Mouse (Mus musculus) Patski (cell line): ENCODE results near the gene Nr4a1. TPM values are rescaled to one million over a fixed set of nuclear protein-coding genes. Genes with fewer than 3 reads are reported as not detected.

ENCODE experiments used
- ATAC-seq: fragments of 100-300 bp; one replicate; pipeline ENCODE4 v1.8.0; 2021
- CTCF ChIA-PET: fragments of 350-600 bp; sonication (Branson Sonifier 250); formaldehyde crosslinking; loops from one replicate; lab custom pipeline; 2022; ENCODE audit warnings: inconsistent platforms; lab: Charles Lee
- POLR2A ChIA-PET: fragments of 350-600 bp; sonication (Branson Sonifier 250); formaldehyde crosslinking; loops from one replicate; lab custom pipeline; 2022; ENCODE audit warnings: antibody characterized with exemption, inconsistent platforms; lab: Charles Lee
- DNase-seq: peaks from one replicate; pipeline ENCODE4 v3.0.0-alpha.2; 2011; ENCODE audit warnings: low read depth, low spot score
- H3K27me3 ChIP-seq: fragments of 371-371 bp; one replicate; pipeline ENCODE4 v1.5.1; 2021
- CTCF ChIP-seq: fragments of 100-300 bp; IDR thresholded peaks from one replicate; pipeline ENCODE4 v1.5.1; 2021
- in situ Hi-C: fragments of 300-500 bp; cut with MboI; formaldehyde crosslinking; loops from 3 replicates; pipeline ENCODE4 v1.11.1; 2018; ENCODE audit warnings: low pct_unique_long_range_greater_than_20kb, mixed read lengths
- polyA plus RNA-seq: library from polyadenylated mRNA; unstranded; gene quantifications from one replicate; pipeline ENCODE4 v1.2.3, GENCODE M21; 2021

Nr4a1 gene
- polyA plus RNA-seq, 1 experiment from 2014 or later: 2.2 TPM

GRCm38 (mm10) chr15:101294028-101294894, 40.2 kb downstream of the Nr4a1 start:
- DNase-seq (no peak), ATAC-seq (no peak)
- POLR2A ChIA-PET: interaction anchor here (1.3 kb wide), 1 partner anchor 11 kb away, joined by 3 read pairs; the partner anchor contains the start of gene Atg101
- H3K27me3 ChIP-seq: no peaks in the 10 kb centered on the region
- TF ChIP-seq CTCF: no peak
- in situ Hi-C loops: no loop called here
- CTCF ChIA-PET: interaction anchor here (1.0 to 1.2 kb wide), 3 partner anchors 10 to 22 kb away, joined by 3 to 5 read pairs (median 3); partner anchors contain the start of gene Atg101

DNA sequence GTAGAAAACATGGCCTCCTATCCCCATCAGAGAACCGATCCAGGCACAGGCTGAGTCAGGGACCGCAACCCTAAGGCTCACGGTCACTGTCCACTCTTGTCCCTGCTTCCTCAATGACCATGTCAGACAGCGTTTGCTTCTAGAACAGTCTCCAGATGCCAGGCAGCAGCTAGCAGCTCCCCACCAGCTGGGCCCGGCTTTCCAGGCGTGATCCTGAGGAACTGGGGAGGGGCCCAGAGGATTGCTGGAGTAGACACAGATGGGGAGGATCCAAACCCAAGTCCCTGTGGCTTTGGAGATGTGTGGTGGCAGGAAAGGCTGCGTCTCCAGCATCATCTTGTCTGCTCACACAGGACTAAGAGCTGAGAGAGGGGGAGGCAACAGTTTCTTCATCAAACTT, 41.0 kb downstream of the Nr4a1 start:
- in situ Hi-C loops: no loop called here
- TF ChIP-seq CTCF: no peak
- H3K27me3 ChIP-seq: no peaks in the 10 kb centered on the region
- no peak for ATAC-seq
- ChIA-PET POLR2A (no interaction called here), CTCF (interaction anchor here (1.2 kb wide), 1 partner anchor 21 kb away, joined by 5 read pairs; no protein-coding TSS in a partner anchor)
- no peak for DNase-seq

DNA sequence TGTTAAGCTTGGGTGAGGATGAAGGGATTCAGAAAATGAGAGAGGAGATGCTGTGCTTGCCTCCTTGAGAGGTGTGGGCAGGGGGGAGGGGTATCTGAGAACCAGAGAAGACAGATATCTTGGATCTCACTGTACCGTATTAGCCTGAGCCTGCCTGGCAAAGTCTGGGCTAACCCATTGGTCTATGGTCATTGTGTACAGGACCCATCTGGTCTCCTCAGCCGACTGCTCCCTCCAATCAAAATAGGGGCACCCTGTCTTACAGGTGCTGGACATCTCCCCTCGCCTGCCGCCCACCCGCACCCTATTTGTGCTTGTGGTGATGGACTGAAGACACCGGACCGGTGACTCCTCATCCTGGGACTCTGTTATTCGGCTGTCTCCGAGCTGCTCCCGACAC, 41.5 kb downstream of the Nr4a1 start:
- H3K27me3 ChIP-seq: no peaks in the 10 kb centered on the region
- in situ Hi-C loops: no loop called here
- no peak for TF ChIP-seq CTCF
- DNase-seq: no peak
- POLR2A ChIA-PET: no interaction called here
- CTCF ChIA-PET: interaction anchor here (1.1 to 1.2 kb wide), 2 partner anchors 12 to 20 kb away, joined by 3 to 5 read pairs; no protein-coding TSS in a partner anchor
- no peak for ATAC-seq

- H3K27me3 ChIP-seq: no peaks in the 10 kb centered on the region
- POLR2A ChIA-PET: no interaction called here
- CTCF ChIA-PET: interaction anchor here (1.1 kb wide), 1 partner anchor 13 kb away, joined by 3 read pairs; no protein-coding TSS in a partner anchor
- DNase-seq: no peak
- TF ChIP-seq CTCF: no peak
- in situ Hi-C loops: no loop called here
- no peak for ATAC-seq
Measured at GRCm38 (mm10) chr15:101296091-101296490, 42.0 kb downstream of the Nr4a1 start.

GRCm38 (mm10) chr15:101297988-101298387, 43.9 kb downstream of the Nr4a1 start:
- in situ Hi-C loops: no loop called here
- H3K27me3 ChIP-seq: no peaks in the 10 kb centered on the region
- POLR2A ChIA-PET: no interaction called here
- CTCF ChIA-PET: no interaction called here
- ATAC-seq (no peak), DNase-seq (no peak)
- TF ChIP-seq CTCF: no peak

DNA sequence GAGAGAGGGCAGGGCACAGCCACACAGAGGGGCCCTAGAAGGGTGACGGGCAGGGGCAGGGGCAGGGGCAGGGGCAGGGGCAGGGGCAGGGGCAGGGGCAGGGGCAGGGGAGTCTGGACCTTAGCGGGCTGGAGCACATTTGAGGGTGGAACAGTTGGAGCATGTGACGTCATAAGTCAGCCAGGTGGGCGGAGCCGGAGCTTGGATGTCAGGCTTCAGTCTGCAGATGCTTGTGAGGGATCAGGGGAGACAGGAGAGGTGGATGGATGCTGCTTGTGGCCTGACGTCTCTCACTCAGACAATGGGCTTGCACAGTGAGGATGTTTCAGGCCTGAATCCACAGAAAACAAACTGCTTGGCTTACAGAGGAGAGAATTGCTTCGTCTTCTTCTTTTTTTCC, 44.5 kb downstream of the Nr4a1 start:
- H3K27me3 ChIP-seq: no peaks in the 10 kb centered on the region
- no peak for ATAC-seq
- ChIA-PET CTCF (interaction anchor here (0.7 kb wide), 1 partner anchor 13 kb away, joined by 3 read pairs; no protein-coding TSS in a partner anchor), POLR2A (interaction anchor here (1.3 kb wide), 1 partner anchor 14 kb away, joined by 3 read pairs; the partner anchor contains the start of gene Atg101)
- no peak for TF ChIP-seq CTCF
- in situ Hi-C loops: no loop called here
- no peak for DNase-seq

- H3K27me3 ChIP-seq: no peaks in the 10 kb centered on the region
- in situ Hi-C loops: no loop called here
- ATAC-seq (no peak), DNase-seq (no peak)
- ChIA-PET POLR2A (interaction anchor here (1.3 kb wide), 1 partner anchor 15 kb away, joined by 3 read pairs; the partner anchor contains the start of gene Atg101), CTCF (interaction anchor here (0.7 to 0.9 kb wide), 2 partner anchors 8 to 14 kb away, joined by 3 read pairs; no protein-coding TSS in a partner anchor)
- no peak for TF ChIP-seq CTCF
Measured at GRCm38 (mm10) chr15:101299480-101299960, 45.5 kb downstream of the Nr4a1 start.

DNA sequence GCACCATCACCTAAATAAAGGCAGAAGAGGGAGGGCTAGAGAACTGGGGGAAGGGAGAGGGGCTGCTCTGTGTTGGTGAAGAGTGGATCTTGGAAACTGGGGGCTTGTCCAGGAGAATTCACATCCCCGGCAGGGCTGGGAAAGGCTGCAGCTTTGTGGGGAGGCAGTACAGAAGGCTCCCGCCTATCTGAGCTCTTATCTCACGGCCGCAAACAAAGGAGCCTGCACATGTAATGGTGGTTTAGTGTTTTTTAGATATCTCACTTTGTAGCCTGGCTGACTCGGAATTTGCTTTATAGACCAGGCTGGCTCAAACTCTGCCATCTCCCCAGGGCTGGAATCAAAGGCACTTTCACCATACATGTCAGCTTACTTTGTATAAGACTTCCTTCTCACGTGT, 46.1 kb downstream of the Nr4a1 start:
- POLR2A ChIA-PET: no interaction called here
- in situ Hi-C loops: no loop called here
- CTCF ChIA-PET: interaction anchor here (0.8 kb wide), 1 partner anchor 17 kb away, joined by 3 read pairs; no protein-coding TSS in a partner anchor
- ATAC-seq (no peak), DNase-seq (no peak)
- no peak for TF ChIP-seq CTCF
- no peaks in the 10 kb centered on the region for H3K27me3 ChIP-seq

GRCm38 (mm10) chr15:101302201-101302600, 48.1 kb downstream of the Nr4a1 start:
- no peaks in the 10 kb centered on the region for H3K27me3 ChIP-seq
- POLR2A ChIA-PET: no interaction called here
- in situ Hi-C loops: no loop called here
- no peak for TF ChIP-seq CTCF
- ATAC-seq (no peak), DNase-seq (no peak)
- CTCF ChIA-PET: no interaction called here

- DNase-seq: no peak
- in situ Hi-C loops: no loop called here
- ATAC-seq: no peak
- ChIA-PET CTCF (no interaction called here), POLR2A (no interaction called here)
- H3K27me3 ChIP-seq: no peaks in the 10 kb centered on the region
- no peak for TF ChIP-seq CTCF
Measured at GRCm38 (mm10) chr15:101303830-101304229, 49.8 kb downstream of the Nr4a1 start.

DNA sequence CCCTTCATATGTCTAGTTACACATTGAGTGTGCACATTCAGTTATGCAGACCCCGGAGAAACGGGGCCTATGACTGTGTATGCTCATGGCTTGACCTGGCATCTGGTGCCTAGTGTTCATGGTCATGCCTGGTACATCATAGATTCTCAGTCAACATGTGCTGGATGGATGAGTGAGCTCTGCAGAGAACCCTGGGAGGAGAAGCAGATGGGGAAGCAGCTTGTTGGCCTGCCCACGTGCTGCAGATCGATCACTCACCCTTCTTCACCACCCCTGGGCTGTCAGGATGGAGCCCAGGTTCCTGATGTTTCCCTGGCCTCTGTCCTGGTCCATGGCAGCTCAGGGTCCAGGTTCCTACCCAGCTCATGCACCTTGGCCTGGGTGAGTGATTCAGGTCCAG, 52.4 kb downstream of the Nr4a1 start:
- TF ChIP-seq CTCF: no peak
- POLR2A ChIA-PET: no interaction called here
- DNase-seq: no peak
- CTCF ChIA-PET: no interaction called here
- in situ Hi-C loops: no loop called here
- no peak for ATAC-seq
- no peaks in the 10 kb centered on the region for H3K27me3 ChIP-seq
